ENCODE assay signal across 8 mouse cellular contexts in genomic region chr5:113772450-113772895, GRCm38 (mm10). TPM values are rescaled to one million over a fixed set of nuclear protein-coding genes. Genes with fewer than 3 reads are reported as not detected.
DNase-seq lines count a peak whose midpoint lies in the region; ATAC-seq lines count a peak whose summit lies in the region.

Gene Sart3, minus strand, starts transcription at chr5:113772510.
Gene Iscu, plus strand, starts transcription at chr5:113772748.

- H3K9ac ChIP-seq in hindbrain, embryonic 15.5 days = peak within 1 kb of the TSS; percentile 80

- H3K36me3 ChIP-seq in hindbrain, embryonic 15.5 days = peaks cover 29% of the 10 kb centered on the region

- no peaks in the 10 kb centered on the region for H3K9me3 ChIP-seq in hindbrain, embryonic 15.5 days

- peak within 1 kb of the TSS; percentile 93 for H3K4me3 ChIP-seq in hindbrain, embryonic 15.5 days

- peak; percentile 95 for DNase-seq in T-cell, adult 2 months (ENCODE audit: low spot score)
- DNase-seq in cerebellum, postnatal 36 days = peak; percentile 90 to 95
- peak; percentile 92 to 95 for DNase-seq in frontal cortex, postnatal 36 days (ENCODE audit: low spot score in 2 of 2)
- DNase-seq in left cerebral cortex, adult 11 months (ENCODE audit: low spot score) = peak; percentile 86
- DNase-seq in lung, postnatal 4 days = peak; percentile 96 to 97
- DNase-seq in retina, postnatal 7 days (ENCODE audit: low read depth, low spot score) = peak; percentile 92
- DNase-seq in urinary bladder, adult 2 months (ENCODE audit: low spot score) = peak; percentile 91

- H3K4me2 ChIP-seq in hindbrain, embryonic 15.5 days = peak within 1 kb of the TSS; percentile 97

- H3K27me3 ChIP-seq in hindbrain, embryonic 15.5 days = no peaks in the 10 kb centered on the region

- H3K4me1 ChIP-seq in hindbrain, embryonic 15.5 days (replicated peaks) = peaks cover 33% of the 10 kb centered on the region

- peak; percentile 87 for ATAC-seq in hindbrain, embryonic 15.5 days (ENCODE audit: low FRiP score, low read depth)

- under 1% methylated on average over 46 of the region's 49 CpGs for whole genome bisulfite sequencing in hindbrain, embryonic 15.5 days

- H3K27ac ChIP-seq in hindbrain, embryonic 15.5 days (replicated peaks) = peak within 1 kb of the TSS; percentile 99

RNA-seq across cellular contexts. Expression of gene Sart3, which starts in this region (rescaled TPM):
- polyA plus RNA-seq in hindbrain, embryonic 15.5 days (2015; fragmentation: Nextera tagmentation; extraction: Ambion mirVana) = 45.7 and 47.4 TPM in 2 replicates
- 17.0 and 22.8 TPM in 2 replicates for polyA plus RNA-seq in urinary bladder, adult 2 months (2012; rRNA removed)

RNA-seq across cellular contexts. Expression of gene Iscu, which starts in this region (rescaled TPM):
- 87.6 and 89.9 TPM in 2 replicates for polyA plus RNA-seq in hindbrain, embryonic 15.5 days (2015; fragmentation: Nextera tagmentation; extraction: Ambion mirVana)
- 214 and 229 TPM in 2 replicates for polyA plus RNA-seq in urinary bladder, adult 2 months (2012; rRNA removed)

Comparison
In these comparisons a context has a peak if more than half of its experiments do, and no peak if none do; other contexts are left out.
1. Peak in every context shown above with its lines: DNase-seq, ATAC-seq, H3K4me3 ChIP-seq and H3K27ac ChIP-seq.